ENCODE assay signal across 10 mouse cellular contexts in the genomic region with DNA sequence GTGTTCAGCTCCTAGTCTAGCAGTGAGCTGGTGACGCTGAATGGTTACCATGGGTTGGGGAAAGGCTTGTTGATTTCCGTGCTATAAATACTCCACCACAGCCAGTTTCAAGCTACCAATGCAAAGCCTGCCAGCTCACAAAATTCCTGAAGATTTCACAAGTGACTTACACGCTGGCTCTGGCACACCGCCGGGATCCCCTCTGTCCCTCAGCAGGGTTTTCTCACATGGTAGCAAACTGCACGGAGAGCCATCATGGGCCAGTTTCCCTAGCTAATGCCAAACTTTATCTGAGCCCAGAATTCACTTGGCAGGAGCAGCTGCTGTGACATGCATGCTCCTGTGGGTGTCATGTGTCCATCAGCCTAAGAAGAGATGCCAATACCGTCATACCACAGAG. TPM values are rescaled to one million over a fixed set of nuclear protein-coding genes. Genes with fewer than 3 reads are reported as not detected.
DNase-seq lines count a peak whose midpoint lies in the region; ATAC-seq and TF ChIP-seq lines count a peak whose summit lies in the region.
"Had no signal": no experiment of that assay in that cellular context is flagged by ENCODE, and none has a peak within 500 bp of the region (broad histone marks: within the 10 kb centered on the region; RNA-seq: fewer than 3 reads in every experiment).

No protein-coding gene starts in this region.

- WGBS in hindbrain, postnatal 0 days, result 44% methylated on average over 7 of the region's 7 CpGs
- WGBS in hindbrain, embryonic 14.5 days, result 77% methylated on average over 7 of the region's 7 CpGs
- 79% methylated on average over 7 of the region's 7 CpGs for WGBS in hindbrain, embryonic 13.5 days

- no peak overlapping the region for H3K27ac ChIP-seq in hindbrain, postnatal 0 days
- H3K27ac ChIP-seq in hindbrain, embryonic 14.5 days, result no peak overlapping the region
- H3K27ac ChIP-seq in hindbrain, embryonic 13.5 days, result no peak overlapping the region
- H3K27ac ChIP-seq: limb, embryonic 13.5 days; neural tube, embryonic 13.5 days had no signal

- no peaks in the 10 kb centered on the region for H3K4me1 ChIP-seq in hindbrain, postnatal 0 days (ENCODE audit: insufficient read depth, low read length)
- no peaks in the 10 kb centered on the region for H3K4me1 ChIP-seq in hindbrain, embryonic 14.5 days (replicated peaks; ENCODE audit: control insufficient read depth, insufficient read depth, low read length)
- H3K4me1 ChIP-seq in hindbrain, embryonic 13.5 days (replicated peaks), result no peaks in the 10 kb centered on the region
- H3K4me1 ChIP-seq: limb, embryonic 13.5 days; neural tube, embryonic 13.5 days had no signal

- no peaks in the 10 kb centered on the region for H3K36me3 ChIP-seq in hindbrain, postnatal 0 days (ENCODE audit: insufficient read depth, low read length)
- no peaks in the 10 kb centered on the region for H3K36me3 ChIP-seq in hindbrain, embryonic 14.5 days (replicated peaks; ENCODE audit: control insufficient read depth, insufficient read depth)
- H3K36me3 ChIP-seq in hindbrain, embryonic 13.5 days, result no peaks in the 10 kb centered on the region
- H3K36me3 ChIP-seq: limb, embryonic 13.5 days; neural tube, embryonic 13.5 days had no signal

- peak; percentile 69 for DNase-seq in hindbrain, postnatal 0 days (ENCODE audit: low spot score)
- no peak for DNase-seq in hindbrain, embryonic 14.5 days (ENCODE audit: low spot score)
- DNase-seq in frontal cortex, postnatal 36 days (ENCODE audit: low spot score in 2 of 2), result peak; percentile 8 to 30
- peak; percentile 49 to 53 for DNase-seq in heart, postnatal 36 days
- DNase-seq in lung, postnatal 4 days, result peak; percentile 49 to 84
- DNase-seq in yolk sac, embryonic 10.5 days (ENCODE audit: low spot score), result no peak
- DNase-seq in neural tube, embryonic 10.5 days (ENCODE audit: extremely low spot score, low spot score), result no peak

- TF ChIP-seq CTCF in hindbrain, postnatal 0 days (IDR thresholded peaks at IDR 0.05; ENCODE audit: low read depth), result no peak

- intact Hi-C loops in heart, postnatal 36 days (cut with DNase I), result no loop called here

- ATAC-seq in hindbrain, postnatal 0 days, result no peak
- no peak for ATAC-seq in hindbrain, embryonic 14.5 days (ENCODE audit: low FRiP score)
- no peak for ATAC-seq in hindbrain, embryonic 13.5 days (ENCODE audit: low FRiP score)

- no peak overlapping the region for H3K4me3 ChIP-seq in hindbrain, postnatal 0 days (ENCODE audit: low read length)
- H3K4me3 ChIP-seq in hindbrain, embryonic 14.5 days (replicated peaks; ENCODE audit: low read length), result no peak overlapping the region
- no peak overlapping the region for H3K4me3 ChIP-seq in hindbrain, embryonic 13.5 days
- H3K4me3 ChIP-seq: limb, embryonic 13.5 days; neural tube, embryonic 13.5 days had no signal

- H3K4me2 ChIP-seq in hindbrain, postnatal 0 days (ENCODE audit: low read depth, low read length), result no peak overlapping the region
- H3K4me2 ChIP-seq in hindbrain, embryonic 14.5 days (replicated peaks), result no peak overlapping the region
- no peak overlapping the region for H3K4me2 ChIP-seq in hindbrain, embryonic 13.5 days
- H3K4me2 ChIP-seq: limb, embryonic 13.5 days; neural tube, embryonic 13.5 days had no signal

- H3K27me3 ChIP-seq in hindbrain, postnatal 0 days (ENCODE audit: insufficient read depth, low read length), result no peaks in the 10 kb centered on the region
- H3K27me3 ChIP-seq in hindbrain, embryonic 14.5 days (ENCODE audit: control insufficient read depth, insufficient read depth, low read length), result no peaks in the 10 kb centered on the region
- no peaks in the 10 kb centered on the region for H3K27me3 ChIP-seq in hindbrain, embryonic 13.5 days
- H3K27me3 ChIP-seq: neural tube, embryonic 13.5 days had no signal

- no peaks in the 10 kb centered on the region for H3K9me3 ChIP-seq in hindbrain, postnatal 0 days (ENCODE audit: low read length)
- no peaks in the 10 kb centered on the region for H3K9me3 ChIP-seq in hindbrain, embryonic 14.5 days (ENCODE audit: control insufficient read depth, low read length)
- H3K9me3 ChIP-seq in hindbrain, embryonic 13.5 days, result no peaks in the 10 kb centered on the region
- H3K9me3 ChIP-seq: limb, embryonic 13.5 days; neural tube, embryonic 13.5 days had no signal

- H3K9ac ChIP-seq in hindbrain, postnatal 0 days (replicated peaks; ENCODE audit: low read length), result no peak overlapping the region
- no peak overlapping the region for H3K9ac ChIP-seq in hindbrain, embryonic 14.5 days
- no peak overlapping the region for H3K9ac ChIP-seq in hindbrain, embryonic 13.5 days
- H3K9ac ChIP-seq: limb, embryonic 13.5 days; neural tube, embryonic 13.5 days had no signal

RNA-seq across cellular contexts. Expression of gene Ikzf3, which starts 36.4 kb away (rescaled TPM):
- not detected in 2 replicates for total RNA-seq in hindbrain, postnatal 0 days (2014; rRNA removed)
- polyA plus RNA-seq in hindbrain, postnatal 0 days (2015; fragmentation: Nextera tagmentation; extraction: Ambion mirVana), result 0.18 and 0.20 TPM in 2 replicates
- polyA plus RNA-seq in hindbrain, embryonic 14.5 days (2014; fragmentation: Nextera tagmentation; extraction: Ambion mirVana), result 0.24 and 0.33 TPM in 2 replicates
- under 1 TPM; 0.44 to 0.84 TPM for total RNA-seq in heart, postnatal 36 days (2021)
- 0.21 and 0.35 TPM in 2 replicates for polyA plus RNA-seq in hindbrain, embryonic 13.5 days (2015; fragmentation: Nextera tagmentation; extraction: Ambion mirVana)

RNA-seq across cellular contexts. Expression of gene Zpbp2, which starts 41.5 kb away (rescaled TPM):
- total RNA-seq in hindbrain, postnatal 0 days (2014; rRNA removed), result not detected in 2 replicates
- 0.42 and 0.45 TPM in 2 replicates for polyA plus RNA-seq in hindbrain, postnatal 0 days (2015; fragmentation: Nextera tagmentation; extraction: Ambion mirVana)
- polyA plus RNA-seq in hindbrain, embryonic 14.5 days (2014; fragmentation: Nextera tagmentation; extraction: Ambion mirVana), result not detected in 2 replicates
- not detected for total RNA-seq in heart, postnatal 36 days (2021)
- 0.14 TPM in 1 of 2 replicates, not detected in the other for polyA plus RNA-seq in hindbrain, embryonic 13.5 days (2015; fragmentation: Nextera tagmentation; extraction: Ambion mirVana)
- polyA plus RNA-seq: neural tube, embryonic 13.5 days had no signal

Comparison
In these comparisons a context has a peak if more than half of its experiments do, and no peak if none do; other contexts are left out.
1. DNase-seq: peak in hindbrain, postnatal 0 days (single experiment), frontal cortex, postnatal 36 days (2 of 2), heart, postnatal 36 days (2 of 2) and lung, postnatal 4 days (2 of 2); none in hindbrain, embryonic 14.5 days (single experiment), yolk sac, embryonic 10.5 days (single experiment) and neural tube, embryonic 10.5 days (single experiment).